10 mouse cellular contexts compared by ENCODE assay signal in genomic region chr6:100396311-100397200, GRCm38 (mm10).
A peak's percentile ranks its signal among the peaks of the same experiment; 100 is the strongest.
DNase-seq lines count a peak whose midpoint lies in the region; ATAC-seq and TF ChIP-seq lines count a peak whose summit lies in the region.
"Had no signal": no experiment of that assay in that cellular context is flagged by ENCODE, and none has a peak within 500 bp of the region (broad histone marks: within the 10 kb centered on the region; RNA-seq: fewer than 3 reads in every experiment).

No protein-coding gene starts in this region.

- peak; percentile 58; the same call in 1 of the 2 replicates for ATAC-seq in lung, embryonic 14.5 days (ENCODE audit: insufficient read depth)
- ATAC-seq: lung, postnatal 0 days had no signal

- no peak overlapping the region for H3K4me3 ChIP-seq in lung, embryonic 14.5 days (ENCODE audit: low read depth, low read length)

- H3K9me3 ChIP-seq in lung, embryonic 14.5 days (ENCODE audit: low read depth, low read length), result no peaks in the 10 kb centered on the region

- H3K27ac ChIP-seq in lung, embryonic 14.5 days (ENCODE audit: low read depth), result no peak overlapping the region; the same call in 1 of the 2 replicates
- H3K27ac ChIP-seq: stomach, postnatal 0 days had no signal

- no peak for TF ChIP-seq CTCF in lung, embryonic 14.5 days (IDR thresholded peaks at IDR 0.05; ENCODE audit: low read depth)

- H3K36me3 ChIP-seq in lung, embryonic 14.5 days (ENCODE audit: insufficient read depth), result no peaks in the 10 kb centered on the region

- H3K9ac ChIP-seq in lung, embryonic 14.5 days, result no peak overlapping the region

- peaks cover 3% of the 10 kb centered on the region; the same call in 1 of the 2 replicates for H3K4me1 ChIP-seq in lung, embryonic 14.5 days (ENCODE audit: insufficient read depth)

- WGBS in lung, embryonic 14.5 days, result 52% methylated on average over 14 of the region's 14 CpGs

- DNase-seq in lung, embryonic 14.5 days, result peak; percentile 33
- no peak for DNase-seq in lung, postnatal 10 days
- peak; percentile 39 to 51 for DNase-seq in frontal cortex, postnatal 36 days (ENCODE audit: low spot score in 2 of 2)
- DNase-seq in layer of hippocampus, postnatal 25 days (ENCODE audit: extremely low spot score in 1 of 2, low spot score in 1 of 2), result peak; percentile 16 to 32
- peak; percentile 52 for DNase-seq in right cerebral cortex, postnatal 25 days
- DNase-seq in spleen, adult 12 weeks (ENCODE audit: low spot score), result no peak
- no peak for DNase-seq in cerebellum, adult 9-11 months
- DNase-seq: kidney, adult 18-20 months had no signal

- H3K4me2 ChIP-seq in lung, embryonic 14.5 days, result no peak overlapping the region

- H3K27me3 ChIP-seq in lung, embryonic 14.5 days (ENCODE audit: insufficient read depth, low read length), result no peaks in the 10 kb centered on the region

Comparison
In these comparisons a context has a peak if more than half of its experiments do, and no peak if none do; other contexts are left out.
1. DNase-seq: peak in lung, embryonic 14.5 days (single experiment), frontal cortex, postnatal 36 days (2 of 2), layer of hippocampus, postnatal 25 days (2 of 2) and right cerebral cortex, postnatal 25 days (single experiment); none in lung, postnatal 10 days (single experiment), spleen, adult 12 weeks (single experiment) and cerebellum, adult 9-11 months (single experiment).